Mouse (Mus musculus): Measurements from ENCODE around the gene Dnajb5. TPM values are rescaled to one million over a fixed set of nuclear protein-coding genes. Genes with fewer than 3 reads are reported as not detected.

Gene Dnajb5
- total and polyA plus RNA-seq, 2 experiments from 2014 or later: 33.4 to 88.0 TPM

GRCm38 (mm10) chr4:42922056-42922455 is 27.6 kb upstream of the Dnajb5 start:
- ATAC-seq (0 out of 2 replicates have a peak, but pooled peaks have one; percentile 13), DNase-seq (ENCODE audit: low spot score) (peak; percentile 42)
- no peak overlapping the region for H3K4me2 ChIP-seq (ENCODE audit: low read depth, low read length)
- H3K9ac ChIP-seq (replicated peaks; ENCODE audit: low read length): no peak overlapping the region
- H3K36me3 ChIP-seq (ENCODE audit: insufficient read depth, low read length): no peaks in the 10 kb centered on the region
- no peak for TF ChIP-seq CTCF (IDR thresholded peaks at IDR 0.05; ENCODE audit: low read depth)
- H3K4me3 ChIP-seq (ENCODE audit: low read length): no peak overlapping the region
- 62% methylated on average over 6 of the region's 6 CpGs for WGBS
- H3K27me3 ChIP-seq (ENCODE audit: insufficient read depth, low read length): no peaks in the 10 kb centered on the region
- H3K27ac ChIP-seq: no peak overlapping the region
- no peaks in the 10 kb centered on the region for H3K4me1 ChIP-seq (ENCODE audit: insufficient read depth, low read length)
- H3K9me3 ChIP-seq (ENCODE audit: low read length): no peaks in the 10 kb centered on the region

DNA sequence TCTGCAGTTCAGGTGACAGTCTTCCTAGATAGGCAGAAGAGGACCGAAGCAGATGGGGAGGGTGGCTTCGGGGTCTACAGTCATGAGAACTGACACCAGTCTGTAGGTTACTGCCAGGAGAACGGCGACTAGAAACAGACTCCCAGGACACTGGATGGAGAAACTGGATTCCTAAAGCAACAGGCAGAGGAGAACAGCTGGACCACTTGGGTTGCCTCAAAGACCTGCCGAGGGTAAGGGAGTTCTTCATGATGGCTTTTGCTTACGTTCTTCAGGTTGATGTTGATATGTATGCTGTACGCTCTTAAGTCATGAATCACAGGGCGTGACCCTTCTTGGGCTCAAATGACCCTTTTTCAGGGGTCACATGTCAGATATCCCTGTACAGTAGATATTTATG is 27.2 kb upstream of the Dnajb5 start:
- DNase-seq (ENCODE audit: low spot score) (no peak), ATAC-seq (no peak)
- no peak overlapping the region for H3K9ac ChIP-seq (replicated peaks; ENCODE audit: low read length)
- H3K4me1 ChIP-seq (ENCODE audit: insufficient read depth, low read length): no peaks in the 10 kb centered on the region
- no peak overlapping the region for H3K27ac ChIP-seq
- TF ChIP-seq CTCF (IDR thresholded peaks at IDR 0.05; ENCODE audit: low read depth): no peak
- H3K4me3 ChIP-seq (ENCODE audit: low read length): no peak overlapping the region
- no peak overlapping the region for H3K4me2 ChIP-seq (ENCODE audit: low read depth, low read length)
- H3K36me3 ChIP-seq (ENCODE audit: insufficient read depth, low read length): no peaks in the 10 kb centered on the region
- H3K27me3 ChIP-seq (ENCODE audit: insufficient read depth, low read length): no peaks in the 10 kb centered on the region
- H3K9me3 ChIP-seq (ENCODE audit: low read length): no peaks in the 10 kb centered on the region
- WGBS: 87% methylated on average over 8 of the region's 8 CpGs

DNA sequence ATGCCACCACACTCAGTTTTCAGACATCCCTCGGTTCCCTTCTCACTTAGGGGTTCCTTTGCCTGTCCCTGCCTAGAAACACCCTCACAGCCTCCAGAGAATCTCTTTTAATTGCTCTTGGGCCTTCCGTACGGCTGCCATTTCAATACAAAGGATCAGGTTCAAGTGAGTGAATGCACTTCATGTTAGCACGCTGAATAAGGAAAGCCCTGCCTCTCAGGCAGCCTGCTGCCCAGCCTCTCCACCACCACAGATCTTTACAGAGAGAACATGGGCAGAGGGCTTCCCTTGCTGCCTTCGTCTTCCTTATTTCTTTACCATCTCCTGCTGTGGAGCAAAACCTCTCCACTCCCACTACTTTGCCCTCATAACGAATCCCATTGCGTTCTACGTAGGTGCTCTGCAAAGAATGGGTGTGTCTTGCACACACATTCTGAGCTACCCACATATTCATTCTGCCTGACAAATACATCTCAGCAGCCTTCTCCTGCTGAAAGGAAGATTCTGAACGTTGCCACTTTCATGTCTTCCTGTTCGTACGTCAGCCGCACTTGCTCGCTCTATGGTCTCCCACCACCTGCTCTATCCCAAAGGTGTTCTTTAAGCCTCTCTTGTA is 25.4 kb upstream of the Dnajb5 start:
- 70% methylated on average over 13 of the region's 13 CpGs for WGBS
- Histone ChIP-seq H3K9ac (replicated peaks; ENCODE audit: low read length) (no peak overlapping the region), H3K27me3 (ENCODE audit: insufficient read depth, low read length) (no peaks in the 10 kb centered on the region), H3K27ac (no peak overlapping the region), H3K4me1 (ENCODE audit: insufficient read depth, low read length) (no peaks in the 10 kb centered on the region), H3K9me3 (ENCODE audit: low read length) (no peaks in the 10 kb centered on the region), H3K4me2 (ENCODE audit: low read depth, low read length) (no peak overlapping the region), H3K36me3 (ENCODE audit: insufficient read depth, low read length) (no peaks in the 10 kb centered on the region), H3K4me3 (ENCODE audit: low read length) (no peak overlapping the region)
- TF ChIP-seq CTCF (IDR thresholded peaks at IDR 0.05; ENCODE audit: low read depth): no peak
- no peak for DNase-seq (ENCODE audit: low spot score)
- no peak for ATAC-seq

- WGBS: 83% methylated on average over 5 of the region's 5 CpGs
- H3K4me1 ChIP-seq (ENCODE audit: insufficient read depth, low read length): no peaks in the 10 kb centered on the region
- no peak overlapping the region for H3K9ac ChIP-seq (replicated peaks; ENCODE audit: low read length)
- no peak for ATAC-seq
- TF ChIP-seq CTCF (IDR thresholded peaks at IDR 0.05; ENCODE audit: low read depth): 0 out of 2 replicates have a peak, but pooled peaks have one; percentile 13
- H3K4me2 ChIP-seq (ENCODE audit: low read depth, low read length): no peak overlapping the region
- H3K4me3 ChIP-seq (ENCODE audit: low read length): no peak overlapping the region
- H3K27me3 ChIP-seq (ENCODE audit: insufficient read depth, low read length): no peaks in the 10 kb centered on the region
- no peaks in the 10 kb centered on the region for H3K36me3 ChIP-seq (ENCODE audit: insufficient read depth, low read length)
- DNase-seq (ENCODE audit: low spot score): no peak
- H3K9me3 ChIP-seq (ENCODE audit: low read length): no peaks in the 10 kb centered on the region
- no peak overlapping the region for H3K27ac ChIP-seq
Measured at GRCm38 (mm10) chr4:42928209-42928608, 21.4 kb upstream of the Dnajb5 start.

DNA sequence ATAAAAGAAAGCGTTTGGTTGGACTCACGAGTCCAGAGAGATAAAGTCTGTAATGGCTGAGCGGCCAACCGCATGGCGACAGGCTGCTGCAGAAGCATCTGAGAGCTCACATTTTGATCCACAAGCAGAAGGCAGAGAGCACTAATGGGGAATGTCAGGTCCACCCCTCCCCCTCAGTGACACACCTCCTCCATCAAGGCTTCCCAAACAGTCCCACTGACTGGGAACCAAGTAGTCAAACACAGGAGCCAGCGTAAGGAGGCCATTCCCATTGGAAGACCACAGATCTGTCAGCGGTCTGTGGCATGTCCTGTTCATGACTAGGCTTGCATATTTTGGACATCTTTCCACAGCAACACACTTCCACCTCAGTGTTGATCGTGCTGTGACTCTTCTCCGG is 20.7 kb upstream of the Dnajb5 start:
- no peak for TF ChIP-seq CTCF (IDR thresholded peaks at IDR 0.05; ENCODE audit: low read depth)
- H3K4me2 ChIP-seq (ENCODE audit: low read depth, low read length): no peak overlapping the region
- no peak for ATAC-seq

DNA sequence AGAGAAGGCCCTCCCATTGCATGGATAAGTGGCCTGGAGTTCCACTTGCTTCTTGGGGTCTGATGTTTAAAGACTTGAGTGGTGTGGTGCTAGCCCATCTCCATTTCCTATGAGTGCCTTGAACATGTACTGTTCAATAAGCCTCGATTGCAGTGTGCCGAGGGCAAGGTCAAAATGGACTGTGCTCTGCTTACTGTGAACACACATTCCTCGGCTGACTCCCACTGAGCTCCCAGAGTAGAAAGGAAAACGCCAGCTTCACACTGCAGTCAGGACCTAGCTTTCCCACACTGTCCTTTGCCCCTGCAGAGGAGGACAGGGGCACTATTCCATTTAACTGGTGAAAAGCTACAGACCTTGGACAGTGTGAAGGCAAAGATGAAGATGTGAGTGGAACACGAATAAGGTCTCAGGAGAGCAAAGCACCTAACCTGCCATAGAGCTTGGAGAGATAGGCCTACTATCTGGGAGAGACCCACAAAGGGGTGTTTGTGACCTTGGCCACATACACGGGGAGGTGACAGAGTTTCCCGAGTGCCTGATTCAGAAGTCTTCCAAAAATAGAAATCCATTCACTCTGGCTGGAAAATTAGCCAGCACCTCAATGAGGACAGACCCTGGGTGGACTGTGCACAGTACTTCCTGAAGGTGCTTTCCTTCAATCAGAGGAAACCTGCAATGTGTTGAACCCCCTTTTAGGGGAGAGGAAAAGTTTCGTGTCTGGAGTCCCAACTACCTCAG is 17.2 kb upstream of the Dnajb5 start:
- no peaks in the 10 kb centered on the region for H3K9me3 ChIP-seq (ENCODE audit: low read length)
- no peak overlapping the region for H3K4me3 ChIP-seq (ENCODE audit: low read length)
- no peak overlapping the region for H3K4me2 ChIP-seq (ENCODE audit: low read depth, low read length)
- H3K9ac ChIP-seq (replicated peaks; ENCODE audit: low read length): no peak overlapping the region
- 57% methylated on average over 8 of the region's 8 CpGs for WGBS
- H3K4me1 ChIP-seq (ENCODE audit: insufficient read depth, low read length): no peaks in the 10 kb centered on the region
- no peak overlapping the region for H3K27ac ChIP-seq
- TF ChIP-seq CTCF (IDR thresholded peaks at IDR 0.05; ENCODE audit: low read depth): no peak
- H3K36me3 ChIP-seq (ENCODE audit: insufficient read depth, low read length): peaks cover 4% of the 10 kb centered on the region; the same call in 1 of the 2 replicates
- DNase-seq (ENCODE audit: low spot score) (no peak), ATAC-seq (no peak)
- no peaks in the 10 kb centered on the region for H3K27me3 ChIP-seq (ENCODE audit: insufficient read depth, low read length)

More for the DNA sequence above, 20.7 kb upstream of the Dnajb5 start:
- no peak overlapping the region for H3K9ac ChIP-seq (replicated peaks; ENCODE audit: low read length)
- no peaks in the 10 kb centered on the region for H3K9me3 ChIP-seq (ENCODE audit: low read length)
- no peaks in the 10 kb centered on the region for H3K27me3 ChIP-seq (ENCODE audit: insufficient read depth, low read length)
- no peak overlapping the region for H3K4me3 ChIP-seq (ENCODE audit: low read length)
- no peak for DNase-seq (ENCODE audit: low spot score)
- no peak overlapping the region for H3K27ac ChIP-seq
- no peaks in the 10 kb centered on the region for H3K36me3 ChIP-seq (ENCODE audit: insufficient read depth, low read length)
- WGBS: 91% methylated on average over 9 of the region's 9 CpGs
- H3K4me1 ChIP-seq (ENCODE audit: insufficient read depth, low read length): no peaks in the 10 kb centered on the region

DNA sequence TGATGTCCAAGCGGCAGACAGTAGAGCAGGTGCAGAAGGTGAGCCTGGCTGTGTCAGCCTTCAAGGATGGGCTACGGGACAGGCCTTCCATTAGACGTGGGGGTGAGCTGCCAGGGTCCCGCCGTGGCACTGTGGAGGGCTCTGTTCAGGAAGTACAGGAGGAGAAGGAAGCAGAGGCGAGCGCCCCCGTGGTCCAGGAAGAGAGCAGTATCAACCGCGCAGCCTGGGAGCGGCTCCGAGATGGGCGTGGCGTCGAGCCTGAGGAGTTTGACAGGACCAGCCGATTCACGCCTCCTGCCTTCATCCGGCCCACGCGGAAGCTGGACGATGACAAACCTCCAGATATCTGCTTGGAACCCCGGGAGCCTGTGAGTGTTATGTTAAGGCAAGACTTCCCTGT is 16.0 kb upstream of the Dnajb5 start:
- H3K27me3 ChIP-seq (ENCODE audit: insufficient read depth, low read length): no peaks in the 10 kb centered on the region
- peak; percentile 53 for TF ChIP-seq CTCF (IDR thresholded peaks at IDR 0.05; ENCODE audit: low read depth)
- DNase-seq (ENCODE audit: low spot score) (peak; percentile 55), ATAC-seq (peak; percentile 61; the same call in 1 of the 2 replicates)
- H3K36me3 ChIP-seq (ENCODE audit: insufficient read depth, low read length): peaks cover 4% of the 10 kb centered on the region; the same call in 1 of the 2 replicates
- H3K4me2 ChIP-seq (ENCODE audit: low read depth, low read length): peak overlapping the region; percentile 35
- 14% methylated on average over 22 of the region's 22 CpGs for WGBS
- H3K9me3 ChIP-seq (ENCODE audit: low read length): no peaks in the 10 kb centered on the region
- H3K9ac ChIP-seq (replicated peaks; ENCODE audit: low read length): no peak overlapping the region
- H3K4me1 ChIP-seq (ENCODE audit: insufficient read depth, low read length): no peaks in the 10 kb centered on the region
- no peak overlapping the region for H3K27ac ChIP-seq
- H3K4me3 ChIP-seq (ENCODE audit: low read length): no peak overlapping the region
